Mouse (Mus musculus): ENCODE data around the gene Ovch2.

Ovch2 gene

GRCm38 (mm10) chr7:107742963-107743465 is 58.0 kb downstream of the Ovch2 start:
- no peak for DNase-seq

- DNase-seq: peak; percentile 47
Observed at GRCm38 (mm10) chr7:107738726-107739125, 62.3 kb downstream of the Ovch2 start.

GRCm38 (mm10) chr7:107733162-107733561 is 67.8 kb downstream of the Ovch2 start:
- DNase-seq: no peak
